Mouse (Mus musculus): ENCODE results near the gene Tbccd1.
"Not testable (repeated sequence)": the region's sequence is repeated elsewhere in the genome, so short reads cannot be mapped to it uniquely, and the experiment has no call there.

The Tbccd1 gene

GRCm38 (mm10) chr16:22789908-22790367 lies 67.5 kb downstream of the Tbccd1 start:
- DNase-seq (ENCODE audit: low read depth, low spot score), result no peak

- DNase-seq (ENCODE audit: low read depth, low spot score), result no peak
These were observed 74.8 kb downstream of the Tbccd1 start for GRCm38 (mm10) chr16:22782686-22783085.

- no peak for DNase-seq (ENCODE audit: low read depth, low spot score)
These were observed 78.1 kb downstream of the Tbccd1 start for GRCm38 (mm10) chr16:22779228-22779835.

GRCm38 (mm10) chr16:22778296-22778695 lies 79.2 kb downstream of the Tbccd1 start:
- DNase-seq (ENCODE audit: low read depth, low spot score), result not testable (repeated sequence)

- no peak for DNase-seq (ENCODE audit: low read depth, low spot score)
These were observed 81.9 kb downstream of the Tbccd1 start for GRCm38 (mm10) chr16:22775471-22775985.

GRCm38 (mm10) chr16:22768661-22769060 lies 88.8 kb downstream of the Tbccd1 start:
- no peak for DNase-seq (ENCODE audit: low read depth, low spot score)

- no peak for DNase-seq (ENCODE audit: low read depth, low spot score)
These were observed 90.1 kb downstream of the Tbccd1 start for GRCm38 (mm10) chr16:22767405-22767804.

- DNase-seq (ENCODE audit: low read depth, low spot score), result no peak
These were observed 90.7 kb downstream of the Tbccd1 start for GRCm38 (mm10) chr16:22766738-22767211.

GRCm38 (mm10) chr16:22765531-22765930 lies 91.9 kb downstream of the Tbccd1 start:
- no peak for DNase-seq (ENCODE audit: low read depth, low spot score)

All from embryo, embryonic 11.5 days (tissue).